Mouse (Mus musculus): ENCODE measurements at regions not wholly inside any gene's neighbourhood (a gene's known extent, or its start where the extent isn't known, plus 50 kb on each side); places are given as distances from the start of the nearest gene placed in this dataset.

- DNase-seq: no peak
Measured at GRCm38 (mm10) chr2:12034323-12034585, 256.6 kb downstream of the Ankrd16 start.

GRCm38 (mm10) chr2:12049386-12049785, 252.3 kb downstream of the Itga8 start:
- peak; percentile 10 to 17 for DNase-seq

- peak; percentile 51 to 61 for DNase-seq
Measured at GRCm38 (mm10) chr2:12049972-12050371, 251.8 kb downstream of the Itga8 start.

GRCm38 (mm10) chr2:12053404-12054164, 248.1 kb downstream of the Itga8 start:
- DNase-seq: no peak

GRCm38 (mm10) chr2:12054165-12054500, 247.6 kb downstream of the Itga8 start:
- no peak for DNase-seq
